Mouse (Mus musculus): ENCODE data around the gene Cnih3. TPM values are rescaled to one million over a fixed set of nuclear protein-coding genes. Genes with fewer than 3 reads are reported as not detected.

Cnih3 gene
- polyA plus RNA-seq, 1 experiment from 2014 or later: 14.1 TPM

DNA sequence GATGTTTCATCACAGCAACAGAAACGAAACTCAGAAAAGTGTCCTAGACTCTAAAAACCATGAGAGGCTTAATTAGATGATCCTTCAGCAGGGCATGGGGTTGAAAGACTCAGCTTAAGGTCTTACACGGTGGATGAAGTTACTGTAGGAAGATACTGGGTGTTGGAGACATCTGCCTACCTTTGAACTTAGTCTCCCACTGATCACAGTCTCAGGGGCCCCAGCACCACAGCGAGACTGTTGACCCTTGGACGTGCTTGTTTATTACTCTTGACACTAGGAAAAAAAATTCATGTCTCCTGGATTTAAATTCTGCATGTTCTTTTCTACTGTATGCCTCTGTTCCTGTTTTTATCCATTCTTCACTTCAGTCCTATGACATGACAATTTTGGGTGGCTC is 11.6 kb downstream of the Cnih3 start:
- Histone ChIP-seq H3K4me1 (ENCODE audit: control insufficient read depth, insufficient read depth, low read depth, low read length) (peaks cover 2% of the 10 kb centered on the region; the same call in 1 of the 2 replicates), H3K27me3 (replicated peaks; ENCODE audit: control insufficient read depth, insufficient read depth, low read length) (no peaks in the 10 kb centered on the region), H3K4me2 (ENCODE audit: low read length) (no peak overlapping the region), H3K36me3 (ENCODE audit: control insufficient read depth, insufficient read depth, low read length) (no peaks in the 10 kb centered on the region), H3K4me3 (ENCODE audit: low read length) (no peak overlapping the region), H3K9ac (ENCODE audit: low read depth, low read length) (no peak overlapping the region), H3K27ac (ENCODE audit: low read depth, low read length) (no peak overlapping the region), H3K9me3 (ENCODE audit: control insufficient read depth, low read length) (no peaks in the 10 kb centered on the region; the same call in 1 of the 2 replicates)
- ATAC-seq: no peak
- 85% methylated on average over 4 of the region's 4 CpGs for WGBS

DNA sequence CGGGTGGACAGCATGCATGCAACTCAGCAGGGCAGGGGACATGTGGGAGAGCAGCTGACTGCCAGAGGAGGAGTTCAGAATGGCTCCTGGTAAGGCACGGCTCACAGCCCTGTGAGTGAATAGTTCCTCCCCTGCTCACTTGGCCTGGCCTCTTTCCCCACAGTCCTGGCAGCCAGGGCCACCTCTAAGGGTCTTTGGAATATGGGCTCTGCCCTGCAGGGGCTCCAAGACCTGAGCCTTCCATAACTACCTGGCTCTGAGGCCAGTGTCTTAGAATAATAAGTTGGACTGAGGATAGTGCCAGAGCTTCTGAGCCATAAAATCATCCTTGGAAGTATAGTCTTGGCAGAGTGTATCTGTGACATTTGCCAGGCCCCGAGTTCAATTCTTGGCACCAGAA is 12.9 kb downstream of the Cnih3 start:
- H3K4me3 ChIP-seq (ENCODE audit: low read length): no peak overlapping the region
- H3K9ac ChIP-seq (ENCODE audit: low read depth, low read length): no peak overlapping the region
- H3K27ac ChIP-seq (ENCODE audit: low read depth, low read length): no peak overlapping the region
- H3K4me1 ChIP-seq (ENCODE audit: control insufficient read depth, insufficient read depth, low read depth, low read length): peaks cover 2% of the 10 kb centered on the region; the same call in 1 of the 2 replicates
- H3K4me2 ChIP-seq (ENCODE audit: low read length): no peak overlapping the region
- no peaks in the 10 kb centered on the region for H3K27me3 ChIP-seq (replicated peaks; ENCODE audit: control insufficient read depth, insufficient read depth, low read length)
- ATAC-seq: peak; percentile 81
- no peaks in the 10 kb centered on the region for H3K36me3 ChIP-seq (ENCODE audit: control insufficient read depth, insufficient read depth, low read length)
- 55% methylated on average over 3 of the region's 3 CpGs for WGBS
- no peaks in the 10 kb centered on the region; the same call in 1 of the 2 replicates for H3K9me3 ChIP-seq (ENCODE audit: control insufficient read depth, low read length)

DNA sequence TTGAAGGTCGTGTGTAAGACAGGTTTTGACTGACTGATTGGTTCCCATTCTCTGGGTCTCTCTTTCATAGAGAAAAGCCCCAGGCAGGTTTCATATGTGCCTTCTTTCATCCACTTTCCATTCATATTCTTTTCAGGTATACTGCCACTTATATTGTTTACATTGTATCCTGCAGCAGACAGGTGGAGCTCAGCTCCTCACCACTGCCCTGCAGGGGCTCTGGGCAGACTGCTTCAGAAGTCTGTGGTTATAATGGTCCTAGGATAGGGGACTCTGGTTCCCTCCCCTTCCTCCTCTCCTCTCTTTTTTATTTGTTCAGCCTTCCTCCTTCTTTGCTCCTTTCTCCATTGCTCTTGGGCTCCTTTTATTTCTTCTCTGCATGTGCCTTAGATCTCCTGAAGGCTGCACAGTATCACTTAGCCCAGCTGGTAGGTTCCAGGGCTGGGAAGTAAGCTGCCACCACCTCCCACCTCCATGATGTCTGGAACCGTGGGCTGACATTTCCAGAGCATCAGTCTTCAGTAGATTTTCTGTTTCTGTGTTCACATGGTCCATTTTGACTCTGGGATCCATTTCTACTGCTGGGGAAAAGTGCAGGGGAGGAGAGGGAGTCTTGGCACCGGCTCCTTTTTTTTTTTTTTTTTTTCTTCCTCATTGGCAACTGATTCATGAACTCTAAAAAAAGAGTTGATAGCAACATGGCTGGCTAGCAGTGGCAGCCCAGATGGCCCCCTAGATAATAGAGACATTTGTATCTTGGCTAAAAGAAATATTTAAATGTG is 16.6 kb downstream of the Cnih3 start:
- Histone ChIP-seq H3K27me3 (replicated peaks; ENCODE audit: control insufficient read depth, insufficient read depth, low read length) (no peaks in the 10 kb centered on the region), H3K9ac (ENCODE audit: low read depth, low read length) (no peak overlapping the region), H3K27ac (ENCODE audit: low read depth, low read length) (no peak overlapping the region), H3K4me2 (ENCODE audit: low read length) (no peak overlapping the region), H3K4me1 (ENCODE audit: control insufficient read depth, insufficient read depth, low read depth, low read length) (peaks cover 2% of the 10 kb centered on the region; the same call in 1 of the 2 replicates), H3K36me3 (ENCODE audit: control insufficient read depth, insufficient read depth, low read length) (no peaks in the 10 kb centered on the region), H3K4me3 (ENCODE audit: low read length) (no peak overlapping the region), H3K9me3 (ENCODE audit: control insufficient read depth, low read length) (no peaks in the 10 kb centered on the region)
- no peak for ATAC-seq
- WGBS: 40% methylated on average over 3 of the region's 3 CpGs

DNA sequence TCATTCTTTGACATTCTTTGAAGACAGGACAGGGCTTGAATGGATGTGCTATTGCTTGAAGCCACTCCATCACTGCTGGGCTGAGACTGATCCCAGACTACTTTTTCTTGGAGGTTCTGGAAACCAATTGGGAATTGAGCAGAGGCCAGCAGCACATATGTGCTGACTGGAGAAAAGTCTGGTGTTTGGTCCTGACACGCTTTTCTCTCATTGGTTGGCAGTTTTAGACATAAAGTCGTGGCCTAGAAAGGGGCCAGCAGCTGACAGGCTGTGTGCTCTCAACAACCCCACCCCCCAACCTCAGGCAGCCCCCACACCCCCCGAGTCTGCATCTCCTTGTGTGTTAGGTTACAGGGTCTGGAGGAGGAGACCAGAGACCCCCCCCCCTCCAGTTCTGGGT is 17.9 kb downstream of the Cnih3 start:
- Histone ChIP-seq H3K36me3 (ENCODE audit: control insufficient read depth, insufficient read depth, low read length) (no peaks in the 10 kb centered on the region), H3K27me3 (replicated peaks; ENCODE audit: control insufficient read depth, insufficient read depth, low read length) (no peaks in the 10 kb centered on the region), H3K9ac (ENCODE audit: low read depth, low read length) (no peak overlapping the region), H3K27ac (ENCODE audit: low read depth, low read length) (no peak overlapping the region), H3K4me2 (ENCODE audit: low read length) (no peak overlapping the region), H3K4me1 (ENCODE audit: control insufficient read depth, insufficient read depth, low read depth, low read length) (peaks cover 2% of the 10 kb centered on the region; the same call in 1 of the 2 replicates), H3K9me3 (ENCODE audit: control insufficient read depth, low read length) (no peaks in the 10 kb centered on the region), H3K4me3 (ENCODE audit: low read length) (no peak overlapping the region)
- WGBS: 71% methylated on average over 3 of the region's 3 CpGs
- no peak for ATAC-seq

DNA sequence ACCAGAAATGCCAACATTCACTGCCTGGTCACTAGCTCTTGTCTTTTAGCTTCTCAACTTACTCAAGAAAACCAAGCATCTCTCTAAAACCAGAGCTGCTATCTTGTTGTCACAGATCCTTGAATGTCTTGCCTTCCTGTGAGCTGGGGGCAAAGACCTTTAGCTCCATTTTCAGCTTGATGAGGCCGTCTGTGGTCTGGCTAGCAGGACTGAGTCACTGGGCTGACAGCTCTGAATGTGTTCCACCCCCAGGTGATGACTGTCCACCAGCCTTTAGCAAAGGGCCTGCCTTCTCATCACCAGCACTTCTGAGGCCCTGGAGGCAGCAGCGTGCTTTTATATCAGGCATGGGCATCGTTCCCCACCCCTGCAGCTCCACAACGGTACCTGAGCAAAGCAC is 18.8 kb downstream of the Cnih3 start:
- no peaks in the 10 kb centered on the region for H3K27me3 ChIP-seq (replicated peaks; ENCODE audit: control insufficient read depth, insufficient read depth, low read length)
- peaks cover 2% of the 10 kb centered on the region; the same call in 1 of the 2 replicates for H3K4me1 ChIP-seq (ENCODE audit: control insufficient read depth, insufficient read depth, low read depth, low read length)
- H3K36me3 ChIP-seq (ENCODE audit: control insufficient read depth, insufficient read depth, low read length): no peaks in the 10 kb centered on the region
- H3K4me2 ChIP-seq (ENCODE audit: low read length): no peak overlapping the region
- H3K9me3 ChIP-seq (ENCODE audit: control insufficient read depth, low read length): no peaks in the 10 kb centered on the region
- H3K9ac ChIP-seq (ENCODE audit: low read depth, low read length): no peak overlapping the region
- no peak for ATAC-seq
- no peak overlapping the region for H3K27ac ChIP-seq (ENCODE audit: low read depth, low read length)
- no peak overlapping the region for H3K4me3 ChIP-seq (ENCODE audit: low read length)
- WGBS: 79% methylated on average over 4 of the region's 4 CpGs

DNA sequence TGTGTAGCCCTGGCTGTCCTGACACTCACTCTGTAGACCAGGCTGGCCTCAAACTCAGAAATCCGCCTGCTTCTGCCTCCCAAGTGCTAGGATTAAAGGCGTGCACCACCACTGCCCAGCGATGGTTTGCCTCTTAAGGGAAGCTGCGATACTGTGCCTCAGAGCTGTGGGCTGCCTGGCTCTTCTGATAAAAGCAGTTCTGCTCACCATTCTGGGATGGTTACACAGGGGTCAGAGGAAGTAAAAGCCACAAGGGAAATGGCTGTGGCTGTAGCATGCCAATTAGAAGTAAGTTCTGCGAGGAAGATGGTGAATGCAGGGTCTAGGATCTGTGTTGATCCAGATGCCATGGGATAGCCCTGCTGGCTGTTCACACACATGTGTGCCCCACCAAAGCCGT is 19.9 kb downstream of the Cnih3 start:
- no peak overlapping the region for H3K4me3 ChIP-seq (ENCODE audit: low read length)
- ATAC-seq: no peak
- H3K36me3 ChIP-seq (ENCODE audit: control insufficient read depth, insufficient read depth, low read length): no peaks in the 10 kb centered on the region
- H3K9ac ChIP-seq (ENCODE audit: low read depth, low read length): no peak overlapping the region
- H3K27me3 ChIP-seq (replicated peaks; ENCODE audit: control insufficient read depth, insufficient read depth, low read length): no peaks in the 10 kb centered on the region
- WGBS: 71% methylated on average over 6 of the region's 6 CpGs
- peaks cover 2% of the 10 kb centered on the region; the same call in 1 of the 2 replicates for H3K4me1 ChIP-seq (ENCODE audit: control insufficient read depth, insufficient read depth, low read depth, low read length)
- no peak overlapping the region for H3K27ac ChIP-seq (ENCODE audit: low read depth, low read length)
- H3K9me3 ChIP-seq (ENCODE audit: control insufficient read depth, low read length): no peaks in the 10 kb centered on the region
- no peak overlapping the region for H3K4me2 ChIP-seq (ENCODE audit: low read length)

DNA sequence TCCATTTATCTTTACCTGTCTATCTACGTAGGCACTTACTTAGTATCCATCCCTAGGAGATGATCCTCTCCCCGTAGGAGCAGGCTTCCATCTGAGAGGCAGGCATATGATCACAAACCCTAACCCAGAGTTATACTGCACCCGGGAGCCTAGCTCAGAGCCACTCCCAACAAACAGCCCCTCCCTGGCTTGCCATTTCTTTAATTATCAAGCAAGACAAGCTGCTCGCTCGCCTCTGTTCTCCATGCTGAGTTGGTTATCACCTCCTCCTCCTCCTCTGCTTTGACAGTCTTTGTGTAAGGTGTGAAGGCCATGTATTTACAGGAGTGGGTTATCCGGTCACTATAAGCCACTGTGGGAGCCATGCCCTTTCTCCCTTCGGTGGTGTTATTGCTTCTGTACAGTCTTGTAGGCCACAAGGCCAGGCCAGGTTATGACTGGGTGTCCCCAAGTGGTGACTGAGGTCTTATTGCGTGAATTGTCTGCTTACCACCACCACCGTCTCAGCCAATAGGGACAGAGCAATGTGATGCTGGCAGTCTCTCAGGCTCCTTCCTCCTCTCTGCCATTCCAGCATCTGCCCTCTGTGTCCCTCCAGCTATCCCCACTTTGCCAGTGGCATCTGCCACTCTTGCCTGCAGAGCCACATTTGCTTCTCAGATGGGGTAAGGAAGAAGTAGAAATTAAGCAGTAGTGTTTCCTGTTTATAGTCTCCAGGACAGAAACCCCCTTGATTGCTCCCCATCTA is 22.4 kb downstream of the Cnih3 start:
- H3K27me3 ChIP-seq (replicated peaks; ENCODE audit: control insufficient read depth, insufficient read depth, low read length): no peaks in the 10 kb centered on the region
- no peaks in the 10 kb centered on the region for H3K4me1 ChIP-seq (ENCODE audit: control insufficient read depth, insufficient read depth, low read depth, low read length)
- H3K4me2 ChIP-seq (ENCODE audit: low read length): no peak overlapping the region
- no peak for ATAC-seq
- H3K4me3 ChIP-seq (ENCODE audit: low read length): no peak overlapping the region
- H3K9me3 ChIP-seq (ENCODE audit: control insufficient read depth, low read length): no peaks in the 10 kb centered on the region
- H3K36me3 ChIP-seq (ENCODE audit: control insufficient read depth, insufficient read depth, low read length): no peaks in the 10 kb centered on the region
- H3K27ac ChIP-seq (ENCODE audit: low read depth, low read length): no peak overlapping the region
- H3K9ac ChIP-seq (ENCODE audit: low read depth, low read length): no peak overlapping the region
- 80% methylated on average over 9 of the region's 9 CpGs for WGBS

DNA sequence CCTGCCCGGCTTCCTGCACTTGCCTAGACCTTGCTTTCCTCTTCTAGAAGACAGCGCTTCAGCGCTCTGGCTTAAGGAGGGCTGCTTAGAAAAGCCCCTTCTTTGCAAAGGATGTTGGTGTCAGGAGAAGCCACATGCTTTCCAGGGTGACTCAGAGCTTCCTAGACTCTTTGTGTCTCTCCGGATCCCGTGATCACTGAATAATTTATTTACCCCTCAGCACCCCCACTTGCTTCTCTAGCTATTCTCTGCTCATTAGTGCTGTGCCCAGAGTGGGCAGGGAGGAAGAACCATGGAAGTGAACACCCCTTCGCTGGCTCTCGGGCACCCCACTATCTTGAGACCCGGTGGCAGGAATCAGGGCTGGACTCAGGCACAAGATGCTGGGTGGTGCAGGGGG is 24.0 kb downstream of the Cnih3 start:
- 64% methylated on average over 8 of the region's 8 CpGs for WGBS
- H3K27me3 ChIP-seq (replicated peaks; ENCODE audit: control insufficient read depth, insufficient read depth, low read length): no peaks in the 10 kb centered on the region
- H3K9ac ChIP-seq (ENCODE audit: low read depth, low read length): no peak overlapping the region
- no peak overlapping the region for H3K4me2 ChIP-seq (ENCODE audit: low read length)
- no peaks in the 10 kb centered on the region for H3K9me3 ChIP-seq (ENCODE audit: control insufficient read depth, low read length)
- H3K4me1 ChIP-seq (ENCODE audit: control insufficient read depth, insufficient read depth, low read depth, low read length): no peaks in the 10 kb centered on the region
- no peak overlapping the region for H3K4me3 ChIP-seq (ENCODE audit: low read length)
- no peak overlapping the region for H3K27ac ChIP-seq (ENCODE audit: low read depth, low read length)
- 0 out of 2 replicates have a peak, but pooled peaks have one; percentile 34 for ATAC-seq
- no peaks in the 10 kb centered on the region for H3K36me3 ChIP-seq (ENCODE audit: control insufficient read depth, insufficient read depth, low read length)

DNA sequence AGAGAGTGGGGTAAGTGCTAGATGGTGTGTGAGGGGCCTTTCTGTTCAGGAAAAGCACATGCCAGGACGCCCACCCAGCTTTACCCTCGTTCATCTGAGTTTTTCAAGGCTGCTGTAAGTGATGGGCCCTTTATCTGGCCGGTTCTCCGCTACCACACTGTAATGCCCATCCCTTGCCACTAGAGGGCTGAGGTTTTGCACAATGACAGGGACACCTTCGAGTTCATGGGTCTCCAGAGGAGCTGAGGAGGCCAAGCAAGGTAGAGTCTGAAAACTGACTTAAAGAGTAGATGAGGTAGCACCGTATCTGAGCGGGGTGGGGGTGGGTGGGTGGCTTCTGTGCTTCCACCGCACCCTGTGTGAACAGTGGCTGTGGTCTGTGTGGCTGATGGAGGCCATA is 27.2 kb downstream of the Cnih3 start:
- Histone ChIP-seq H3K9me3 (ENCODE audit: control insufficient read depth, low read length) (no peaks in the 10 kb centered on the region), H3K4me3 (ENCODE audit: low read length) (no peak overlapping the region), H3K27me3 (replicated peaks; ENCODE audit: control insufficient read depth, insufficient read depth, low read length) (no peaks in the 10 kb centered on the region), H3K27ac (ENCODE audit: low read depth, low read length) (no peak overlapping the region), H3K4me2 (ENCODE audit: low read length) (no peak overlapping the region), H3K9ac (ENCODE audit: low read depth, low read length) (no peak overlapping the region), H3K36me3 (ENCODE audit: control insufficient read depth, insufficient read depth, low read length) (no peaks in the 10 kb centered on the region), H3K4me1 (ENCODE audit: control insufficient read depth, insufficient read depth, low read depth, low read length) (no peaks in the 10 kb centered on the region)
- 33% methylated on average over 8 of the region's 8 CpGs for WGBS
- no peak for ATAC-seq

Data from hindbrain, embryonic 16.5 days (tissue).